Mouse (Mus musculus): Measurements from ENCODE around the gene Dlec1.

DNA sequence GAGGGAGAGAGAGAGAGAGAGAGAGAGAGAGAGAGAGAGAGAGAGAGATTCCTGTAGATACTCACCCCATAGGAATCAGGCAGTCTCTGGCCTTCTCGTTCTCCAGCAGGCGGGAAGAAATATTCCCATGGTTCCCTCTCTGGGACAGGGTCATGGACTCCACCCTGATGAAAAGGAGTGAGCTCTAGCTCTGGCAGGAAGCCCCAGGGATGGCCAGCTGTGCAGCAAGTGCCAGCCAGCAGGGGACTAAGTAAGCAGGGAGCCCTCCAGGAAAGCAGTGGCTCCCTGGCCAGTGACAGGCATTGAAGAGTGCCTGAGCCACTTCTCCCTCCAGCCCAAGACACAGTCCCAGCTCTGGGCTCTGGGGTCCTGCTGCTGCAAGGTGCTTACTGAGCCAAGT, 49.5 kb downstream of the Dlec1 start:
- TF ChIP-seq CTCF (IDR thresholded peaks at IDR 0.05; ENCODE audit: low read depth) (no peak), EP300 (IDR thresholded peaks at IDR 0.05; ENCODE audit: low read depth) (no peak)
